Mouse (Mus musculus): ENCODE data around the gene Mmp14. TPM values are rescaled to one million over a fixed set of nuclear protein-coding genes. Genes with fewer than 3 reads are reported as not detected.

Mmp14 gene
- total and polyA plus RNA-seq, 3 experiments = 28.6 to 108 (median 60.4) TPM

DNA sequence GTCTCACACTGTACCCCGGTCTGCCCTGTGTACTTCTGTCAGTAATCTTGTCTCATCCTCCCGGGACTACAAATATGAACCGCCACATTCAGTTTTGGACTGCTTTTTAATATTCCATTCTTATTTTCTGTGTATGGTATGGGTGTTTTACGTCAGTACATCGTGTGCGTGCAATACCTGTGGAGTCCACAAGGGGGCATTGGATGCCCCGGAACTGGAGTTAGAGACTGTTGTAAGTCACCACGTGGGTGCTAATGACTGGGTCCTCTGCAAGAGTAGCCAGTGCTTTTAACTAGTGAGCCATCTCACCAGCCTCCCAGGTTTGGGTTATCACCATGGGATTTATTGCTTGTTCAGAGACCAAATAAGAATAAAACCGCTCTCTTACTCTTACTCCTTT, 51.1 kb downstream of the Mmp14 start:
- H3K4me3 ChIP-seq (ENCODE audit: low read depth, low read length) = no peak overlapping the region
- H3K27me3 ChIP-seq (ENCODE audit: insufficient read depth, low read length) = peaks cover 56% of the 10 kb centered on the region
- DNase-seq (ENCODE audit: low spot score) (no peak), ATAC-seq (ENCODE audit: extremely low read depth, insufficient number of reproducible peaks, low FRiP score, poor library complexity, severe bottlenecking) (peak; percentile 45; the same call in 1 of the 2 replicates)
- TF ChIP-seq CTCF (IDR thresholded peaks at IDR 0.05; ENCODE audit: low read depth, low read length) (peak; percentile 78), GATA1 (IDR thresholded peaks at IDR 0.05; ENCODE audit: borderline replicate concordance, low read length) (no peak), TAL1 (conservative IDR thresholded peaks at IDR 0.05; ENCODE audit: low read depth, low read length) (no peak)
- H3K4me1 ChIP-seq (ENCODE audit: insufficient read depth, low read depth, low read length) = peaks cover 4% of the 10 kb centered on the region
- H3K9me3 ChIP-seq (replicated peaks) = no peaks in the 10 kb centered on the region
- no peaks in the 10 kb centered on the region for H3K36me3 ChIP-seq (replicated peaks)

GRCm38 (mm10) chr14:54485899-54486298, 54.5 kb downstream of the Mmp14 start:
- H3K27me3 ChIP-seq (ENCODE audit: insufficient read depth, low read length) = peaks cover 30% of the 10 kb centered on the region
- H3K4me1 ChIP-seq (ENCODE audit: insufficient read depth, low read depth, low read length) = peaks cover 4% of the 10 kb centered on the region
- no peak for DNase-seq (ENCODE audit: low spot score)
- no peak for TF ChIP-seq CTCF (IDR thresholded peaks at IDR 0.05; ENCODE audit: low read depth, low read length)
- no peak for TF ChIP-seq TAL1 (conservative IDR thresholded peaks at IDR 0.05; ENCODE audit: low read depth, low read length)
- no peak for TF ChIP-seq GATA2 (IDR thresholded peaks at IDR 0.05; ENCODE audit: borderline replicate concordance, low read depth, low read length)
- H3K9me3 ChIP-seq (replicated peaks) = no peaks in the 10 kb centered on the region
- no peak for ATAC-seq (ENCODE audit: extremely low read depth, insufficient number of reproducible peaks, low FRiP score, poor library complexity, severe bottlenecking)
- no peaks in the 10 kb centered on the region for H3K36me3 ChIP-seq (replicated peaks)
- no peak overlapping the region for H3K4me3 ChIP-seq (ENCODE audit: low read depth, low read length)

- ATAC-seq (ENCODE audit: extremely low read depth, insufficient number of reproducible peaks, low FRiP score, poor library complexity, severe bottlenecking) (no peak), DNase-seq (ENCODE audit: low spot score) (no peak)
- H3K27me3 ChIP-seq (ENCODE audit: insufficient read depth, low read length) = peaks cover 24% of the 10 kb centered on the region
- no peaks in the 10 kb centered on the region for H3K36me3 ChIP-seq (replicated peaks)
- peaks cover 4% of the 10 kb centered on the region; the same call in 1 of the 2 replicates for H3K4me1 ChIP-seq (ENCODE audit: insufficient read depth, low read depth, low read length)
- H3K4me3 ChIP-seq (ENCODE audit: low read depth, low read length) = no peak overlapping the region
- TF ChIP-seq GATA2 (IDR thresholded peaks at IDR 0.05; ENCODE audit: borderline replicate concordance, low read depth, low read length) = no peak
- TF ChIP-seq TAL1 (conservative IDR thresholded peaks at IDR 0.05; ENCODE audit: low read depth, low read length) = no peak
- TF ChIP-seq GATA1 (IDR thresholded peaks at IDR 0.05; ENCODE audit: borderline replicate concordance, low read length) = no peak
- TF ChIP-seq CTCF (IDR thresholded peaks at IDR 0.05; ENCODE audit: low read depth, low read length) = no peak
- TF ChIP-seq POLR2AphosphoS5 (IDR thresholded peaks at IDR 0.05; ENCODE audit: insufficient replicate concordance, low read depth, low read length) = no peak
- no peaks in the 10 kb centered on the region for H3K9me3 ChIP-seq (replicated peaks)
Observed at GRCm38 (mm10) chr14:54487732-54488131, 56.3 kb downstream of the Mmp14 start.

DNA sequence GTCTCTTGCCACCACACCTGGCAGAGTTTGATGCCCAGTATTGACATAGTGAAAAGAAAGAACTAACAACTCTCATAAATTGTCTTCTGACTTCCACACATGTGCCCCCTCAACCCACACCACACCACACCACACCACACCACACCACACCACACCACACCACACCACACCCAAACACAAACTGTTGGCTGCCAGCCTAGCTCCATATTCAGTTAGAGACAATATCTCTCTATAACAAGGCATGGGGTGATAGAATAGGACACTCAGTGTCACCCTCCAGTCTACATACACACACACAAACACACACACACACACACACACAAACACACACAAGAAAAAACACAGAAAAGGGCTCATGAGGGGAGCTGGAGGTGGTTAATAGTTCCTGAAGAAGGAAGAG, 56.9 kb downstream of the Mmp14 start:
- DNase-seq (ENCODE audit: low spot score) (no peak), ATAC-seq (ENCODE audit: extremely low read depth, insufficient number of reproducible peaks, low FRiP score, poor library complexity, severe bottlenecking) (no peak)
- Histone ChIP-seq H3K4me1 (ENCODE audit: insufficient read depth, low read depth, low read length) (peaks cover 4% of the 10 kb centered on the region; the same call in 1 of the 2 replicates), H3K36me3 (replicated peaks) (no peaks in the 10 kb centered on the region), H3K9me3 (replicated peaks) (no peaks in the 10 kb centered on the region), H3K4me3 (ENCODE audit: low read depth, low read length) (no peak overlapping the region), H3K27me3 (ENCODE audit: insufficient read depth, low read length) (peaks cover 24% of the 10 kb centered on the region)
- TF ChIP-seq POLR2AphosphoS5 (IDR thresholded peaks at IDR 0.05; ENCODE audit: insufficient replicate concordance, low read depth, low read length) (no peak), CTCF (IDR thresholded peaks at IDR 0.05; ENCODE audit: low read depth, low read length) (no peak), TAL1 (conservative IDR thresholded peaks at IDR 0.05; ENCODE audit: low read depth, low read length) (no peak), GATA2 (IDR thresholded peaks at IDR 0.05; ENCODE audit: borderline replicate concordance, low read depth, low read length) (no peak), GATA1 (IDR thresholded peaks at IDR 0.05; ENCODE audit: borderline replicate concordance, low read length) (no peak)

GRCm38 (mm10) chr14:54492345-54493131, 61.1 kb downstream of the Mmp14 start:
- no peak for DNase-seq (ENCODE audit: low spot score)
- peaks cover 6% of the 10 kb centered on the region for H3K27me3 ChIP-seq (ENCODE audit: insufficient read depth, low read length)
- TF ChIP-seq GATA2 (IDR thresholded peaks at IDR 0.05; ENCODE audit: borderline replicate concordance, low read depth, low read length) (no peak), POLR2AphosphoS5 (IDR thresholded peaks at IDR 0.05; ENCODE audit: insufficient replicate concordance, low read depth, low read length) (no peak), CTCF (IDR thresholded peaks at IDR 0.05; ENCODE audit: low read depth, low read length) (no peak), TAL1 (conservative IDR thresholded peaks at IDR 0.05; ENCODE audit: low read depth, low read length) (no peak), GATA1 (IDR thresholded peaks at IDR 0.05; ENCODE audit: borderline replicate concordance, low read length) (no peak)
- peak; percentile 75; the same call in 1 of the 2 replicates for ATAC-seq (ENCODE audit: extremely low read depth, insufficient number of reproducible peaks, low FRiP score, poor library complexity, severe bottlenecking)
- peaks cover 5% of the 10 kb centered on the region; the same call in 1 of the 2 replicates for H3K4me1 ChIP-seq (ENCODE audit: insufficient read depth, low read depth, low read length)
- no peak overlapping the region for H3K4me3 ChIP-seq (ENCODE audit: low read depth, low read length)
- no peaks in the 10 kb centered on the region for H3K36me3 ChIP-seq (replicated peaks)
- H3K9me3 ChIP-seq (replicated peaks) = no peaks in the 10 kb centered on the region

- peaks cover 5% of the 10 kb centered on the region; the same call in 1 of the 2 replicates for H3K4me1 ChIP-seq (ENCODE audit: insufficient read depth, low read depth, low read length)
- H3K27me3 ChIP-seq (ENCODE audit: insufficient read depth, low read length) = peaks cover 6% of the 10 kb centered on the region
- DNase-seq (ENCODE audit: low spot score) (no peak), ATAC-seq (ENCODE audit: extremely low read depth, insufficient number of reproducible peaks, low FRiP score, poor library complexity, severe bottlenecking) (no peak)
- no peak overlapping the region for H3K4me3 ChIP-seq (ENCODE audit: low read depth, low read length)
- no peaks in the 10 kb centered on the region for H3K36me3 ChIP-seq (replicated peaks)
- TF ChIP-seq GATA2 (IDR thresholded peaks at IDR 0.05; ENCODE audit: borderline replicate concordance, low read depth, low read length) = no peak
- no peak for TF ChIP-seq GATA1 (IDR thresholded peaks at IDR 0.05; ENCODE audit: borderline replicate concordance, low read length)
- no peak for TF ChIP-seq TAL1 (conservative IDR thresholded peaks at IDR 0.05; ENCODE audit: low read depth, low read length)
- TF ChIP-seq CTCF (IDR thresholded peaks at IDR 0.05; ENCODE audit: low read depth, low read length) = no peak
- TF ChIP-seq POLR2AphosphoS5 (IDR thresholded peaks at IDR 0.05; ENCODE audit: insufficient replicate concordance, low read depth, low read length) = no peak
- no peaks in the 10 kb centered on the region for H3K9me3 ChIP-seq (replicated peaks)
Observed at GRCm38 (mm10) chr14:54493236-54493635, 61.8 kb downstream of the Mmp14 start.
